Mouse (Mus musculus): ENCODE results near the gene Myh3.

DNA sequence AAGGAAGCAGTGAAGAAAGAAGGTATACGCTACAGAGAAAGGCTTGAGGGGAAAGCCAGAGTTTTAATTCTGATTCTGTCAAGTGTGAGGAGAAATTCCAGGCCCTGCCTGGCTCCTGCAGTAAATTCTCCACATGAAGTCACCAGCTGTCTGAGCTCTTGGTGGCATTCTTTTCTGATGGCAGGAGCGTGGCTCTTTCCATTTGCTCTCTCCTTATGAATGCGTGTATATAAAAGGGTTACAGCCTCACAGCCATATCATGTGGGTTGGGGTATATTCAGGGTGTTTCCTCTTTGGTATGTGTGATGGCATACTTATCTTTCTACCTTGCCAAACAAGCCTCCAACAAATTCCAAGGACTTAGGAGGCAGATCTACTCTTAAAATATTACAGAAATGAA, 15.4 kb upstream of the Myh3 start:
- no peak for TF ChIP-seq CTCF (IDR thresholded peaks at IDR 0.05; ENCODE audit: low read depth, low read length)
- TF ChIP-seq POLR2A (IDR thresholded peaks at IDR 0.05; ENCODE audit: insufficient read depth, low read length), result no peak
